Mouse (Mus musculus) left cerebral cortex, postnatal 4 days (tissue): ENCODE measurements at regions not wholly inside any gene's neighbourhood (a gene's known extent, or its start where the extent isn't known, plus 50 kb on each side); places are given as distances from the start of the nearest gene placed in this dataset.

Experiments
- DNase-seq: peaks from one replicate; pipeline ENCODE4 v3.0.0-alpha.2; 2022
- intact Hi-C: fragments of 180-260 bp; cut with DNase I; formaldehyde crosslinking; loops from one replicate; pipeline ENCODE4 v1.15.1; 2025

- DNase-seq: no peak
Observed at GRCm38 (mm10) chr7:116842894-116843293, 338.7 kb downstream of the Nucb2 start.

GRCm38 (mm10) chr7:116847846-116848730 is 343.9 kb downstream of the Nucb2 start:
- DNase-seq: no peak
- intact Hi-C loops: no loop called here

More at GRCm38 (mm10) chr7:116842894-116843293, 338.7 kb downstream of the Nucb2 start:
- intact Hi-C loops: no loop called here

- no peak for DNase-seq
Observed at GRCm38 (mm10) chr7:116853351-116853750, 349.2 kb downstream of the Nucb2 start.

GRCm38 (mm10) chr7:116857141-116857540 is 353.0 kb downstream of the Nucb2 start:
- intact Hi-C loops: no loop called here
- DNase-seq: no peak

More at GRCm38 (mm10) chr7:116853351-116853750, 349.2 kb downstream of the Nucb2 start:
- intact Hi-C loops: no loop called here

GRCm38 (mm10) chr7:116857744-116858143 is 353.6 kb downstream of the Nucb2 start:
- intact Hi-C loops: no loop called here
- DNase-seq: no peak

- no peak for DNase-seq
Observed at GRCm38 (mm10) chr7:116882268-116882964, 378.2 kb downstream of the Nucb2 start.

GRCm38 (mm10) chr7:116893846-116894245 is 389.7 kb downstream of the Nucb2 start:
- intact Hi-C loops: no loop called here
- peak; percentile 92 for DNase-seq

More at GRCm38 (mm10) chr7:116882268-116882964, 378.2 kb downstream of the Nucb2 start:
- intact Hi-C loops: no loop called here

- intact Hi-C loops: no loop called here
- no peak for DNase-seq
Observed at GRCm38 (mm10) chr7:116915797-116916196, 411.6 kb downstream of the Nucb2 start.

- intact Hi-C loops: no loop called here
- no peak for DNase-seq
Observed at GRCm38 (mm10) chr7:116917921-116918670, 413.9 kb downstream of the Nucb2 start.

GRCm38 (mm10) chr7:116946448-116946847 is 434.3 kb upstream of the Xylt1 start:
- intact Hi-C loops: no loop called here
- no peak for DNase-seq

GRCm38 (mm10) chr7:116959196-116959895 is 421.4 kb upstream of the Xylt1 start:
- DNase-seq: no peak
- intact Hi-C loops: no loop called here

GRCm38 (mm10) chr7:116963839-116964238 is 416.9 kb upstream of the Xylt1 start:
- DNase-seq: peak; percentile 9
- intact Hi-C loops: no loop called here

GRCm38 (mm10) chr7:116991351-116991750 is 389.4 kb upstream of the Xylt1 start:
- no peak for DNase-seq
- intact Hi-C loops: no loop called here

- intact Hi-C loops: no loop called here
- no peak for DNase-seq
Observed at GRCm38 (mm10) chr7:116992166-116992565, 388.6 kb upstream of the Xylt1 start.

GRCm38 (mm10) chr7:116995770-116996169 is 385.0 kb upstream of the Xylt1 start:
- intact Hi-C loops: no loop called here
- DNase-seq: peak; percentile 6

- intact Hi-C loops: no loop called here
- DNase-seq: no peak
Observed at GRCm38 (mm10) chr7:117003167-117003566, 377.6 kb upstream of the Xylt1 start.

- intact Hi-C loops: no loop called here
- no peak for DNase-seq
Observed at GRCm38 (mm10) chr7:117018349-117018748, 362.4 kb upstream of the Xylt1 start.

- intact Hi-C loops: no loop called here
- no peak for DNase-seq
Observed at GRCm38 (mm10) chr7:117021716-117022115, 359.1 kb upstream of the Xylt1 start.

GRCm38 (mm10) chr7:117044926-117045325 is 335.9 kb upstream of the Xylt1 start:
- no peak for DNase-seq
- intact Hi-C loops: no loop called here

- intact Hi-C loops: no loop called here
- no peak for DNase-seq
Observed at GRCm38 (mm10) chr7:117049249-117049648, 331.5 kb upstream of the Xylt1 start.
